Mouse (Mus musculus) embryonic facial prominence, embryonic 15.5 days (tissue): Measurements from ENCODE around the gene Haao. TPM values are rescaled to one million over a fixed set of nuclear protein-coding genes. Genes with fewer than 3 reads are reported as not detected.
A peak's percentile ranks its signal among the peaks of the same experiment; 100 is the strongest.

Source experiments
- ATAC-seq: fragments of 200-750 bp; cut with Nextera tagmentation; 2 replicates; pipeline ENCODE4 v1.8.0; 2017; ENCODE audit warnings: low read depth, moderate TSS enrichment; ENCODE audit not compliant: insufficient number of reproducible peaks, low FRiP score, low TSS enrichment
- H3K27ac ChIP-seq: fragments of 300-500 bp; sonication (generic); replicated peaks from 2 replicates; pipeline ENCODE4 v1.5.1; 2015; ENCODE audit warnings: mild to moderate bottlenecking, inconsistent platforms
- H3K27me3 ChIP-seq: fragments of 300-500 bp; sonication (generic); 2 replicates; pipeline ENCODE4 v1.6.1; 2015; ENCODE audit warnings: inconsistent platforms
- H3K36me3 ChIP-seq: fragments of 300-500 bp; sonication (generic); 2 replicates; pipeline ENCODE4 v1.6.1; 2015; ENCODE audit warnings: mild to moderate bottlenecking, inconsistent platforms
- H3K4me1 ChIP-seq: fragments of 300-500 bp; sonication (generic); 2 replicates; pipeline ENCODE4 v1.6.1; 2015; ENCODE audit warnings: inconsistent platforms
- H3K4me2 ChIP-seq: fragments of 300-500 bp; sonication (generic); replicated peaks from 2 replicates; pipeline ENCODE4 v1.6.1; 2015; ENCODE audit warnings: mild to moderate bottlenecking, inconsistent platforms
- H3K4me3 ChIP-seq: fragments of 300-500 bp; sonication (generic); replicated peaks from 2 replicates; pipeline ENCODE4 v1.5.1; 2015; ENCODE audit warnings: mild to moderate bottlenecking, inconsistent platforms
- H3K9ac ChIP-seq: fragments of 300-500 bp; sonication (generic); 2 replicates; pipeline ENCODE4 v1.6.1; 2015; ENCODE audit warnings: inconsistent platforms
- H3K9me3 ChIP-seq: fragments of 300-500 bp; sonication (generic); replicated peaks from 2 replicates; pipeline ENCODE4 v1.6.1; 2016; ENCODE audit warnings: inconsistent platforms
- WGBS: fragments of 180-500 bp; shearing (Covaris S2); methylation state at CpG from one replicate; pipeline ENCODE4 v1.1.7; 2015; 5-methylcytosine and 5-hydroxymethylcytosine counted together
- polyA plus RNA-seq: library from polyadenylated mRNA; unstranded; fragments of >200 nt; fragmentation: Nextera tagmentation; extraction: Ambion mirVana; gene quantifications from 2 replicates; pipeline ENCODE4 v1.2.1, GENCODE M21; 2015

The Haao gene
- polyA plus RNA-seq, 1 experiment from 2014 or later = 1.1 TPM

DNA sequence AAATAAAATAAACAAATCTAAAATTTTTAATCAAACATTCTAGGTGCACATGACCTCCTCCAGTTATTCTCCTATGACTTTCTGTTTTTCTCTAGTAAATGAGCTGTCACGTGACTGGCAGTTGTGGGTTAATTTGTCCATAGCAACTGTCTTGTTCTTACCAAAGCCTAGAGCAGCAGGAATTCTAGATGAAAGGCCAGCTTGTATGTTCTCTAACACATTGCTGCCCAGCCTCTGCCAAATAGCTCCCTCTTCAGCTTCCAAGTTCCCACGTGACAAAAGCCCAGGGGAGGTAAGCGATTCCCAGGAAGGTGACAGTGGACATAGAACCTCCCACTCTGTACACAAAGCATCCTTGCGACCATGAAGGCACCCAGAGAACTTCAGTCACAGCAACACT lies 13.6 kb downstream of the Haao start:
- Histone ChIP-seq H3K4me3 (no peak overlapping the region), H3K27ac (no peak overlapping the region), H3K27me3 (no peaks in the 10 kb centered on the region), H3K9me3 (no peaks in the 10 kb centered on the region), H3K4me1 (peaks cover 28% of the 10 kb centered on the region), H3K4me2 (no peak overlapping the region), H3K9ac (no peak overlapping the region), H3K36me3 (no peaks in the 10 kb centered on the region)
- WGBS = 59% methylated on average over 4 of the region's 4 CpGs
- no peak for ATAC-seq

DNA sequence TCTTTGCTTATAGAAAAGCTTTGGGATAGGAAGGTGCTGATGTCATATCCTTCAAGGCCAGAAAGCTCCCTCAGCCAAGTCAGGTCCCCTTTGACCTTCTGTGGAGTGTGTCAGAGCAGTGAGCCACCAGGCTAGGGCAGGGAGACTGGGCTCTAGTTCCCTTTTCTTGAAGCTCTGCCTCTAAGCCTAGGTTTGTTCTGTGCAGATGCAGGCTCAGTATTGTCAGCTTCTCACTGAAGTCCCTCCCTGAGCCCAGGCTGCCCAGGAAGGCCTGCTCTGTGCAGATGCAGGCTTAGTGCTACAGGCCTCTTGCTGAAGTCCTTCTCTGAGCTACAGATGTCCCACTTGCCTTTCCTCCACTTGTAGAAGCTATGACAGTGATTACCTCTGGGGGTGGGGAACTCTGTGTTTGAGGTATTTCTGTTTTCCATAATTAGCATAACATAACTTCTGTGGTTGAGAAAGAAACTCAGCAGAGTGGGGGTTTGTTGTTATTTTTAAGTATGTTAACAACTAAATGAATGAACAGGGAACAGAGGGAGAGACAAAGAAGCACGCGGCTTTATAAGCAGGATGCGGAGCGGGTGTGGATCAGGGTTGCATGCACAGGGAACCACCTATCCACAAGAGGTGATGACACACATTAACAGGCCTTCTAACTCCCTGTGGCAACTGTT lies 17.0 kb downstream of the Haao start:
- H3K4me2 ChIP-seq = no peak overlapping the region
- no peak overlapping the region for H3K27ac ChIP-seq
- H3K27me3 ChIP-seq = no peaks in the 10 kb centered on the region
- no peaks in the 10 kb centered on the region for H3K9me3 ChIP-seq
- no peaks in the 10 kb centered on the region for H3K36me3 ChIP-seq
- 0 out of 2 replicates have a peak, but pooled peaks cover 8% of the 10 kb centered on the region for H3K4me1 ChIP-seq
- H3K4me3 ChIP-seq = no peak overlapping the region
- ATAC-seq = no peak
- no peak overlapping the region for H3K9ac ChIP-seq
- 66% methylated on average over 4 of the region's 4 CpGs for WGBS

DNA sequence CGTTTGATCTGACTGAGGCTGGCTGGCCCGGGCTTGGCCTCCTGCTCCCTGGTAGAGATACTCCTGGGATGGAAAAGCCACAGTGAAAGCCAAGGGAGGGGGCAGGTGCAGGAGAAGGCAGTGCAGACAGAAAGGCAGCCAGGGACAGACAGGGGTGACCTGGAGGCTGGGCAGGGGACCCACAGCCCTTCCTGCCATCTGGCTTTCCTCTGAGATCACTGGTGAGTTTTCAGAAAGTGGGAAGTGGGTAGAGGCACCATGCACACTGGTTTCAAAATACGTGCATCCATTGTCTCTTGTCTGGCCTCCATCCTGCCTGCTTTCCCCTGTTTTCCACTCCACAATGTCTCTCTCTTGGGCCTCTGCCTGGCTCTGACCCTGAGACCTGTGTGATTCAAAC lies 18.4 kb downstream of the Haao start:
- Histone ChIP-seq H3K9ac (no peak overlapping the region), H3K27ac (no peak overlapping the region), H3K4me2 (no peak overlapping the region), H3K36me3 (no peaks in the 10 kb centered on the region), H3K9me3 (no peaks in the 10 kb centered on the region), H3K4me3 (no peak overlapping the region), H3K27me3 (no peaks in the 10 kb centered on the region), H3K4me1 (0 out of 2 replicates have a peak, but pooled peaks cover 3% of the 10 kb centered on the region)
- 45% methylated on average over 3 of the region's 3 CpGs for WGBS
- ATAC-seq = no peak

DNA sequence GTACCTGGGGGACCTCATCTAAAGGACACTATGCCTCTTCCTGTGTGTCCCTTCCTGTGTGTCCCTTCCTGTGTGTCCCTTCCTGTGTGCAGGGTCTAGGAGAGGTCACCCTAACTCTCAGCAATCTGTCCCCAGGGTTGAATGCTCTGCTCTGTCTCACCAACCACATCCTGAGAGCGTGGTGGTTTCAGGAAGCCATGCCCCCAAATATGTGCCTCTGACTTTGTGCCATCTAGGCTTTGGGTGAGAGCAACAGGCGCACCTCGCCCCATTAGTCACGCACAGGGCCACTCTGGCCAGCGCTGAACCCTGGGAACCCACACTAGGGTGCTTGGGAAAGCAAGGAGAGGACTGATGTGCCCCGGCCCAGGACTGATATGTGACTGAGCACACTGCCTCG lies 23.9 kb downstream of the Haao start:
- Histone ChIP-seq H3K36me3 (no peaks in the 10 kb centered on the region), H3K4me3 (no peak overlapping the region), H3K9ac (no peak overlapping the region), H3K4me2 (no peak overlapping the region), H3K4me1 (peaks cover 18% of the 10 kb centered on the region), H3K9me3 (no peaks in the 10 kb centered on the region), H3K27me3 (no peaks in the 10 kb centered on the region), H3K27ac (no peak overlapping the region)
- no peak for ATAC-seq
- 87% methylated on average over 7 of the region's 7 CpGs for WGBS

DNA sequence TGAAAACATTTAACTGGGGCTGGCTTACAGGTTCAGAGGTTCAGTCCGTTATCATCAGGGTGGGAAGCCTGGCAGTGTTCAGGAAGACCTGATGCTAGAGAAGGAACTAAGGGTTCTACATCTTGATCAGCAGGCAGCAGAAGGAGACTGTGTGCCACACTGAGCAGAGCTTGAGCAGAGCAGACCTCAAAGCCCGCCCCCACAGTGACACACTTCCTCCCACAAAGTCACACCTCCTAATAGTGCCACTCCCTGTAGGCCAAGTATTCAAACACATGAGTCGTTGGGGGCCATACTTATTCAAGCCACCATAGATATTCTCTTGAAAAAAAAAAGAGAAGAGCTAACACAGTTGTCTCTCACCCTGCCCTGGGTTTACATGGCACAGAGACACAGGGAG lies 25.9 kb downstream of the Haao start:
- H3K9me3 ChIP-seq = no peaks in the 10 kb centered on the region
- no peak overlapping the region for H3K27ac ChIP-seq
- no peak overlapping the region for H3K9ac ChIP-seq
- no peaks in the 10 kb centered on the region for H3K27me3 ChIP-seq
- no peak overlapping the region for H3K4me3 ChIP-seq
- H3K36me3 ChIP-seq = no peaks in the 10 kb centered on the region
- peaks cover 18% of the 10 kb centered on the region for H3K4me1 ChIP-seq
- ATAC-seq = no peak
- 90% methylated on average over 3 of the region's 3 CpGs for WGBS
- H3K4me2 ChIP-seq = no peak overlapping the region

DNA sequence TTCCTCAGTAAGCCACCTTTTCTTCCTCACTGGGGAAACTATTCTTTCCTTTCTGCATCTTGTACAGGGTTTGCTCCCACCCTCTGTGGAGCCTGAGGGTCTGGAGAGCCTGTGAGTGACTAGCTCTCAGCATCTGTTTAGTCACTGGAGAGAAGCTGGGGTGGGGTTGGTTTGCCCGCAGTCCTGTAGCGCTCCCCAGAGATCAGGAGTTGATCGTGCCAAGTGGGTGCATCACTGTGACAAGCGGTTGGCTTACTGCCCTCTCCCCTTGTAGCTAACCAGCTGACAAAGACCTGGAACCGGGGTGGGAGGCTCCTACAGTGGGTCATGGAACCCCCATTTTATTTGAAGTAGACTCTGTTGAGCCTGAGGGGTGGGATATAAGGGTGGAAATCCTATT lies 27.1 kb downstream of the Haao start:
- ATAC-seq = 0 out of 2 replicates have a peak, but pooled peaks have one; percentile 16

DNA sequence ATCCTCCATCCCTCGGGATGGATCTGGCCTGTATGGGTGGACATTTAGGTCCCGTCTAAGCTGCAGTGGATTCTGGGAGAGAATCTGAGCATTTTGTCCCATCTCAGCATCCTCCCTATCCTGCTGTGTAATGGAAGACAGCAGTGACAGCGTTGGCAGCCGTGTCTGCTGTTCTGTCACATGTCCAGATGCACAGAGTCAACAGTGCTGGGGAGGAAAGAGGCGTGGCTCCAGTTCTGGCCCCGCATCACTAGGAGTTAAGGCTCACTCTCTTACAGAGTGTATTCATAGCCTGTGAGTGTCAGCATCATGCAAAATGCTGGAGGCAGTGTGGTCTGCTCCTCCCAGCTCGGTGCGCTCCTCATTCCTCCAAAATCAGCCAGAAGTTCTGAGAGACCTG lies 28.3 kb downstream of the Haao start:
- no peak overlapping the region for H3K4me2 ChIP-seq
- H3K27me3 ChIP-seq = no peaks in the 10 kb centered on the region
- no peak for ATAC-seq
- no peak overlapping the region for H3K27ac ChIP-seq
- no peaks in the 10 kb centered on the region for H3K9me3 ChIP-seq
- WGBS = 47% methylated on average over 8 of the region's 8 CpGs
- H3K4me3 ChIP-seq = no peak overlapping the region
- no peak overlapping the region for H3K9ac ChIP-seq
- H3K4me1 ChIP-seq = peaks cover 18% of the 10 kb centered on the region
- H3K36me3 ChIP-seq = peaks cover 4% of the 10 kb centered on the region; the same call in 1 of the 2 replicates

More for the DNA sequence above, 27.1 kb downstream of the Haao start:
- Histone ChIP-seq H3K4me1 (peaks cover 18% of the 10 kb centered on the region), H3K36me3 (no peaks in the 10 kb centered on the region), H3K9ac (no peak overlapping the region), H3K4me2 (no peak overlapping the region), H3K27me3 (no peaks in the 10 kb centered on the region), H3K4me3 (no peak overlapping the region), H3K27ac (no peak overlapping the region), H3K9me3 (no peaks in the 10 kb centered on the region)
- 57% methylated on average over 5 of the region's 5 CpGs for WGBS

DNA sequence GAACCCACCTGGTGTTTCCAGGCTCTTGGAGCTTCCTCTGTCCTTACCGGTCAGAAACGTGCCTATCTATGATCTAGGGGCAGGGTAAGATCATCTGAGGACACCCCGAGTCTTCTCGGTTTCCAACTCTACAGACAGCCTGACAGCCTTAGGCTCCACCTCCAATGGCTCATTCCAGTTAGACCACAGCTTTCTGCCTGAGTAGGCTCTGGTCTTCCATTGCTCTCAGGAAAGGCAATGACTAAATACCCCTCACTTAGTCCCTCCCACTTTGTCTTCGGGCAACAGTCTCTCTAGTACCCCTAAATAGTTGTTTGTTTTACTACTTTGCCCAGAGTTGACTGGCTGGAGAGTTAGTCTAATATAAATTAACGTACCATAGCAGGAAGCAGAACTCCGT lies 30.8 kb downstream of the Haao start:
- no peak overlapping the region for H3K27ac ChIP-seq
- no peaks in the 10 kb centered on the region for H3K9me3 ChIP-seq
- no peak for ATAC-seq
- H3K9ac ChIP-seq = no peak overlapping the region
- peaks cover 11% of the 10 kb centered on the region; the same call in 1 of the 2 replicates for H3K4me1 ChIP-seq
- WGBS = 75% methylated on average over 7 of the region's 7 CpGs
- H3K27me3 ChIP-seq = no peaks in the 10 kb centered on the region
- H3K4me3 ChIP-seq = no peak overlapping the region
- H3K4me2 ChIP-seq = no peak overlapping the region
- peaks cover 4% of the 10 kb centered on the region; the same call in 1 of the 2 replicates for H3K36me3 ChIP-seq

DNA sequence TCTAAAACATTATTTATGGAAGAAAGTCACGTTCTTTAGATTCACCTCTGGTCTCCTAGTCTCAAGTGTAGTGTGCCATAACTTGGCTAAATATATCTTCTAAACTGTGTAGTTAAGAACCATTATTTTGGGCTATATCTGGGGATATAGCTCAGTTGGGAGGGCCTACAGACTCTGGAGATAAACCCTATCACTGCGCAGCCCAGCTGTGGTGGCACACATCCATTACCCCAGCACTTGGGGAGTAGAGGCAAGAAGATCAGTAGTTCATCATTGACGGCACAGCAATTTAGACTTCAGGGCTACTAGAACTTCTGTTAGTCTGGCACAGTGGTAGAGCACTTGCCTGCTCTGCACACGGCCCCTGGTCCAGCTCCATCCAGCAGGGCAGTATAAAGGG lies 34.7 kb downstream of the Haao start:
- Histone ChIP-seq H3K4me1 (no peaks in the 10 kb centered on the region), H3K4me2 (no peak overlapping the region), H3K9me3 (no peaks in the 10 kb centered on the region), H3K4me3 (no peak overlapping the region), H3K9ac (no peak overlapping the region), H3K36me3 (peaks cover 31% of the 10 kb centered on the region), H3K27me3 (no peaks in the 10 kb centered on the region), H3K27ac (no peak overlapping the region)
- whole genome bisulfite sequencing = 94% methylated on average over 4 of the region's 4 CpGs
- ATAC-seq = no peak

DNA sequence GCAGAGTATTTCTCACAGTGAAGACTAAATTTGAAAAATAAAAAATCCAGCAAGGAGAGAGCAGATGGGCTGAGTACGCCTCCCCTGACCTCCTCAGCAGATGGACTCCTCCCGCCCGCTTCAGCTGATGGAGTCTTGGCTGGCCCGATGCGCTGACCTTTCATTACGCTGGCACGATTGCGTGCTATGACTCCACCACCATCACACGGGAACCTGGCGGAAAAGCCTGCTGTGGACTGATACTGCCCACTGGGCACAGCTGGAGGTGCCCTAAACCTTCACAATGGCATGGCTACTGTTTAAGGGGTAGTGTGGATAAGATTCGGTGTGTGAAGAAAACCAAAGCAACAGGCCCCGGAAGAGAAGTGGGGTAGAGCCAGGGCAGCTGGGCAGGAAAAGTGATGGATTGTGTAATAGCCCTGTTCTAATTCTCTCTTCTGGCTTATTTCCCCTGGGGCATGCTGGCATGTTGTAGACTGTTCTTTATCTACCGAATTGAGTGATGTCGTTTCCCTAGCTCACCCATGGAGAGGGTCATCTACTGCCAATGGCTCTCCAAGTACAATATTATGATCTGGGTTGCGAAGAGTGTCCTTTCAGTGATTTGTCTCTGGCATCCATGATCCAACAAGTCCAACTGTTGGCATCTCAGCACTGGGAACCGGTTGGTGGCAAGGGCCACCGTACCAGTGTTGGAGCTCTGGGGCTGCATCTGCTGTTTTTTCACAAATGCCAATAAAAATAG lies 35.4 kb downstream of the Haao start:
- no peak for ATAC-seq
- Histone ChIP-seq H3K4me2 (no peak overlapping the region), H3K27ac (no peak overlapping the region), H3K4me1 (no peaks in the 10 kb centered on the region), H3K4me3 (no peak overlapping the region), H3K9me3 (no peaks in the 10 kb centered on the region), H3K36me3 (peaks cover 31% of the 10 kb centered on the region), H3K27me3 (no peaks in the 10 kb centered on the region), H3K9ac (no peak overlapping the region)
- WGBS = 93% methylated on average over 17 of the region's 17 CpGs

DNA sequence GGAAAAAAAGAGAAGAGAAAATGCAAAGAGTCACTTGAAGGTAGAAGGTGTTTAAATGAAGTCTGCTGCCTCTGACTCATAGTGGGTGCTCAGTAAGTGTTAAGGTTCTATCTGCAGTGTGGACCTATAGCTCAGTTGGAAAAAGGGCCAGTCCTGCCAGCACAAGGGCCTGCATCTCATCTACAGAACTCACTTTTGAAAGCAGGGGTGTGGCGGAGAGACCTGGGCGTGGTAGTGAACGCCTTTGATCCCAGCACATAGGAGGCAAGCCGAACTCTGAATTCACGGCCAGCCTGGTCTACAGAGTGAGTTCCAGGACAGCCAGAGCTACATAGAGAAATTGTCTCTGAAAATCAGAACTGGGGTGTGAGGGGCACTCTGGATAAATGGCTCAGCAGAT lies 37.5 kb downstream of the Haao start:
- no peak overlapping the region for H3K9ac ChIP-seq
- no peak overlapping the region for H3K4me2 ChIP-seq
- no peak for ATAC-seq
- 86% methylated on average over 5 of the region's 5 CpGs for WGBS
- no peak overlapping the region for H3K27ac ChIP-seq
- H3K9me3 ChIP-seq = no peaks in the 10 kb centered on the region
- H3K27me3 ChIP-seq = no peaks in the 10 kb centered on the region
- no peak overlapping the region for H3K4me3 ChIP-seq
- no peaks in the 10 kb centered on the region for H3K4me1 ChIP-seq
- H3K36me3 ChIP-seq = peaks cover 47% of the 10 kb centered on the region
